Mouse (Mus musculus) cerebellum, adult 2 months (tissue): ENCODE results near the gene Ccdc124. TPM values are rescaled to one million over a fixed set of nuclear protein-coding genes. Genes with fewer than 3 reads are reported as not detected.

Experiments used
- DNase-seq, 2 experiments: peaks; one replicate each; pipeline ENCODE4 v3.0.0; 2021
- H3K27ac ChIP-seq: fragments of 200-500 bp; 2 replicates; pipeline ENCODE4 v1.5.1; 2012; ENCODE audit warnings: low read length, control low read depth, inconsistent platforms; ENCODE audit not compliant: insufficient read depth
- H3K27me3 ChIP-seq: fragments of 200-500 bp; 2 replicates; pipeline ENCODE4 v1.6.1; 2012; ENCODE audit warnings: inconsistent platforms, mild to moderate bottlenecking, low read length, moderate library complexity; ENCODE audit not compliant: control insufficient read depth, insufficient read depth
- H3K4me1 ChIP-seq: fragments of 200-500 bp; 2 replicates; pipeline ENCODE4 v1.6.1; 2011; ENCODE audit warnings: low read length; ENCODE audit not compliant: control insufficient read depth, insufficient read depth
- H3K4me3 ChIP-seq: fragments of 200-500 bp; replicated peaks from 2 replicates; pipeline ENCODE3; 2011; ENCODE audit warnings: mild to moderate bottlenecking, low read depth, low read length, control low read depth; ENCODE audit not compliant: insufficient read depth
- CTCF ChIP-seq: fragments of 200-500 bp; IDR thresholded peaks from 2 replicates; pipeline ENCODE4 v1.5.1; 2011; ENCODE audit warnings: low read depth, mild to moderate bottlenecking, control low read depth, low read length, moderate library complexity, borderline replicate concordance; ENCODE audit not compliant: insufficient read depth
- POLR2A ChIP-seq: fragments of 200-500 bp; IDR thresholded peaks from 2 replicates; pipeline ENCODE4 v1.6.1; 2011; ENCODE audit warnings: low read length, control low read depth, borderline replicate concordance; ENCODE audit not compliant: insufficient read depth
- WGBS: fragments of 180-500 bp; shearing (Covaris S2); methylation state at CpG from one replicate; pipeline ENCODE4 v1.1.7; 2018; 5-methylcytosine and 5-hydroxymethylcytosine counted together
- polyA plus RNA-seq: library from polyadenylated mRNA; depleted of rRNA; stranded (reverse); fragments of >200 nt; gene quantifications from 2 replicates; pipeline ENCODE4 v1.2.3, GENCODE M21; 2012

The Ccdc124 gene
- polyA plus RNA-seq, 1 experiment = 145 TPM

- H3K4me3 ChIP-seq = no peak overlapping the region
- TF ChIP-seq POLR2A = no peak
- H3K27ac ChIP-seq = no peak overlapping the region
- DNase-seq = no peak
- no peaks in the 10 kb centered on the region for H3K27me3 ChIP-seq
- 46% methylated on average over 8 of the region's 8 CpGs for WGBS
- H3K4me1 ChIP-seq = 0 out of 2 replicates have a peak, but pooled peaks cover 3% of the 10 kb centered on the region
These were observed 21.2 kb upstream of the Ccdc124 start for GRCm38 (mm10) chr8:70894771-70895545.

- 70% methylated on average over 2 of the region's 2 CpGs for WGBS
- Histone ChIP-seq H3K27ac (no peak overlapping the region), H3K27me3 (no peaks in the 10 kb centered on the region), H3K4me1 (0 out of 2 replicates have a peak, but pooled peaks cover 3% of the 10 kb centered on the region), H3K4me3 (no peak overlapping the region)
- TF ChIP-seq CTCF (no peak), POLR2A (no peak)
- DNase-seq = no peak
These were observed 20.6 kb upstream of the Ccdc124 start for GRCm38 (mm10) chr8:70894385-70894720.

GRCm38 (mm10) chr8:70893656-70894384 is 20.1 kb upstream of the Ccdc124 start:
- Histone ChIP-seq H3K27me3 (no peaks in the 10 kb centered on the region), H3K4me3 (no peak overlapping the region), H3K4me1 (0 out of 2 replicates have a peak, but pooled peaks cover 3% of the 10 kb centered on the region), H3K27ac (no peak overlapping the region)
- 39% methylated on average over 12 of the region's 12 CpGs for WGBS
- DNase-seq = peak; percentile 62 to 70
- TF ChIP-seq CTCF = peak; percentile 68
- TF ChIP-seq POLR2A = no peak

- Histone ChIP-seq H3K27ac (no peak overlapping the region), H3K27me3 (no peaks in the 10 kb centered on the region), H3K4me1 (no peaks in the 10 kb centered on the region; the same call in 1 of the 2 replicates), H3K4me3 (no peak overlapping the region)
- no peak for DNase-seq
- TF ChIP-seq POLR2A = no peak
- 52% methylated on average over 20 of the region's 20 CpGs for WGBS
These were observed 19.3 kb upstream of the Ccdc124 start for GRCm38 (mm10) chr8:70892896-70893655.

- TF ChIP-seq POLR2A (no peak), CTCF (no peak)
- Histone ChIP-seq H3K4me3 (no peak within 1 kb of the TSS), H3K27me3 (no peaks in the 10 kb centered on the region), H3K27ac (no peak within 1 kb of the TSS), H3K4me1 (no peaks in the 10 kb centered on the region; the same call in 1 of the 2 replicates)
- WGBS = 28% methylated on average over 80 of the region's 80 CpGs
- no peak for DNase-seq
These were observed 18.5 kb upstream of the Ccdc124 start, which contains the start of gene Slc5a5 for GRCm38 (mm10) chr8:70892022-70892895. Gene Slc5a5, minus strand, starts transcription at chr8:70892757.

GRCm38 (mm10) chr8:70891356-70891755 is 17.6 kb upstream of the Ccdc124 start:
- TF ChIP-seq POLR2A = no peak
- TF ChIP-seq CTCF = no peak
- H3K4me1 ChIP-seq = no peaks in the 10 kb centered on the region; the same call in 1 of the 2 replicates
- H3K27me3 ChIP-seq = no peaks in the 10 kb centered on the region

GRCm38 (mm10) chr8:70890656-70891055 is 16.9 kb upstream of the Ccdc124 start:
- DNase-seq = no peak
- H3K27ac ChIP-seq = no peak overlapping the region
- no peaks in the 10 kb centered on the region for H3K27me3 ChIP-seq
- WGBS = 92% methylated on average over 5 of the region's 5 CpGs
- H3K4me3 ChIP-seq = no peak overlapping the region
- TF ChIP-seq POLR2A (no peak), CTCF (no peak)
- H3K4me1 ChIP-seq = no peaks in the 10 kb centered on the region; the same call in 1 of the 2 replicates

More at GRCm38 (mm10) chr8:70891356-70891755, 17.6 kb upstream of the Ccdc124 start:
- 35% methylated on average over 21 of the region's 21 CpGs for WGBS
- Histone ChIP-seq H3K27ac (no peak overlapping the region), H3K4me3 (no peak overlapping the region)
- no peak for DNase-seq
